Comparison of ENCODE assay signal across 12 mouse cellular contexts in the genomic region with DNA sequence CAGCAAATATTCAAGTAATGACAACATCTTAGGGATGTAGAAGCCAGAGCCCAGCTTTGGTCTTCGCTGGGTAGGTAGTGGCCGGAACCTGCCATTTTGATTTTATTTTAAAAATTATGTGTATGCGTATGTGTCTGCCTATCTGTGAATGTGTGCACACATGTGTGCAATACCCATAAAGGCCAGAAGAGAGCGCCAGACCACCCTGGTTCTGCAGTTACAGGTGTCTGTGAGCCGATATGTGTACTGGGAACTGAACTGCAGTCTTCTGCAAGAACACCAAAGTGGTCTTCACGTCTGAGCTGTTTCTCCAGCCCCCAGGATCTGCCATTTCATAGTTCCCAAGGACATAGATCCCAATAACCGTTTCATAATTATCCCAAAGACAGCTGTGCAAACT.
A peak's percentile ranks its signal among the peaks of the same experiment; 100 is the strongest.
DNase-seq lines count a peak whose midpoint lies in the region; ATAC-seq and TF ChIP-seq lines count a peak whose summit lies in the region.
"Had no signal": no experiment of that assay in that cellular context is flagged by ENCODE, and none has a peak within 500 bp of the region (broad histone marks: within the 10 kb centered on the region; RNA-seq: fewer than 3 reads in every experiment).

No protein-coding gene starts in this region.

- no peak overlapping the region for H3K9ac ChIP-seq in liver, embryonic 14.5 days (replicated peaks)
- no peak overlapping the region for H3K9ac ChIP-seq in liver, embryonic 12.5 days
- H3K9ac ChIP-seq in CH12.LX (ENCODE audit: insufficient read depth, low read depth): no peak overlapping the region
- H3K9ac ChIP-seq: liver, embryonic 13.5 days had no signal

- H3K4me1 ChIP-seq in liver, embryonic 14.5 days (replicated peaks; ENCODE audit: control insufficient read depth in 2 of 2, insufficient read depth in 2 of 2, low read length in 1 of 2): peaks cover 0 to 7% of the 10 kb centered on the region in 2 experiments; a peak in 2 of 4 replicates
- peaks cover 59% of the 10 kb centered on the region for H3K4me1 ChIP-seq in liver, embryonic 12.5 days
- H3K4me1 ChIP-seq in CH12.LX (ENCODE audit: control insufficient read depth in 1 of 2, insufficient read depth in 2 of 2): peaks cover 0 to 26% of the 10 kb centered on the region in 2 experiments; a peak in 2 of 4 replicates
- H3K4me1 ChIP-seq in bone marrow, adult 2 months (ENCODE audit: control insufficient read depth, insufficient read depth, low read length): peaks cover 5% of the 10 kb centered on the region

- TF ChIP-seq POLR2A in CH12.LX (IDR thresholded peaks at IDR 0.05; ENCODE audit: low read depth, low read length): no peak
- no peak for TF ChIP-seq POLR2A in bone marrow, adult 2 months (IDR thresholded peaks at IDR 0.05; ENCODE audit: borderline replicate concordance, control insufficient read depth, low read depth, low read length)

- H3K27me3 ChIP-seq in liver, embryonic 14.5 days (ENCODE audit: control insufficient read depth, insufficient read depth, low read length): no peaks in the 10 kb centered on the region
- H3K27me3 ChIP-seq in liver, embryonic 12.5 days (replicated peaks): 0 out of 2 replicates have a peak, but pooled peaks cover 9% of the 10 kb centered on the region
- H3K27me3 ChIP-seq in CH12.LX (replicated peaks): peaks cover 6% of the 10 kb centered on the region

- H3K4me2 ChIP-seq in liver, embryonic 14.5 days (ENCODE audit: low read depth): no peak overlapping the region
- no peak overlapping the region for H3K4me2 ChIP-seq in liver, embryonic 12.5 days
- H3K4me2 ChIP-seq in CH12.LX (ENCODE audit: insufficient read depth, low read depth, poor library complexity, severe bottlenecking): no peak overlapping the region
- H3K4me2 ChIP-seq: liver, embryonic 13.5 days had no signal

- intact Hi-C loops in gastrocnemius, adult 2 months (cut with DNase I): loop anchor here (1.0 to 5.0 kb wide), 7 partner anchors 17 to 370 kb away; no protein-coding TSS in a partner anchor

- H3K27ac ChIP-seq in gastrocnemius, adult 2 months: no peak overlapping the region
- H3K27ac ChIP-seq in liver, embryonic 14.5 days: no peak overlapping the region
- no peak overlapping the region for H3K27ac ChIP-seq in liver, embryonic 12.5 days
- no peak overlapping the region for H3K27ac ChIP-seq in CH12.LX (ENCODE audit: insufficient read depth, low read depth)
- no peak overlapping the region for H3K27ac ChIP-seq in bone marrow, adult 2 months (ENCODE audit: control insufficient read depth, insufficient read depth, low read depth, low read length, poor library complexity)
- H3K27ac ChIP-seq: liver, embryonic 13.5 days; macrophage had no signal

- no peaks in the 10 kb centered on the region for H3K9me3 ChIP-seq in liver, embryonic 14.5 days (ENCODE audit: control insufficient read depth, low read length)
- no peaks in the 10 kb centered on the region for H3K9me3 ChIP-seq in liver, embryonic 12.5 days (replicated peaks)
- peaks cover 7% of the 10 kb centered on the region for H3K9me3 ChIP-seq in CH12.LX (replicated peaks; ENCODE audit: low read length)
- H3K9me3 ChIP-seq: liver, embryonic 13.5 days had no signal

- in situ Hi-C loops in CH12.LX (cut with MboI; ENCODE audit: low pct_ligation_motif_present, low pct_unique_long_range_greater_than_20kb, low sequenced_read_pairs): loop anchor here (5.0 kb wide), 2 partner anchors 87 to 368 kb away; no protein-coding TSS in a partner anchor

- dilution Hi-C loops in CH12.LX (cut with MboI; ENCODE audit: extremely low pct_ligation_motif_present, extremely low pct_unique_long_range_greater_than_20kb, low sequenced_read_pairs): no loop called here

- no peak for ATAC-seq in liver, embryonic 14.5 days (ENCODE audit: insufficient read depth)
- no peak for ATAC-seq in liver, embryonic 12.5 days

- no peak overlapping the region for H3K4me3 ChIP-seq in gastrocnemius, adult 2 months
- H3K4me3 ChIP-seq in liver, embryonic 14.5 days (ENCODE audit: insufficient read depth in 1 of 2, low read depth in 2 of 2, low read length in 2 of 2): no peak overlapping the region
- H3K4me3 ChIP-seq in liver, embryonic 12.5 days: no peak overlapping the region
- H3K4me3 ChIP-seq in CH12.LX (replicated peaks in 1 of 3; ENCODE audit: low read depth in 2 of 3, low read length in 2 of 3, poor library complexity in 1 of 3): no peak overlapping the region
- H3K4me3 ChIP-seq in bone marrow, adult 2 months (replicated peaks; ENCODE audit: control insufficient read depth, low read depth, low read length): no peak overlapping the region
- H3K4me3 ChIP-seq: erythroblast, embryonic 14.5 days; liver, embryonic 13.5 days had no signal

- DNase-seq in gastrocnemius, adult 2 months: no peak
- no peak for DNase-seq in gastrocnemius, adult 18-20 months (ENCODE audit: low spot score)
- no peak for DNase-seq in liver, embryonic 14.5 days (ENCODE audit: low read depth in 3 of 3, low spot score in 3 of 3)
- DNase-seq in CH12.LX (ENCODE audit: extremely low read depth): no peak
- DNase-seq in right cerebral cortex, postnatal 36 days (ENCODE audit: low spot score in 2 of 2): no peak
- DNase-seq in right cerebral cortex, postnatal 25 days: no peak
- DNase-seq: adrenal gland, adult 8-10 months had no signal

- no peak for TF ChIP-seq EP300 in liver, embryonic 14.5 days (IDR thresholded peaks at IDR 0.05; ENCODE audit: low read depth)
- TF ChIP-seq EP300 in CH12.LX (IDR thresholded peaks at IDR 0.05; ENCODE audit: low read length): no peak

- peak; percentile 33; the same call in 1 of the 2 replicates for TF ChIP-seq CTCF in gastrocnemius, adult 2 months (IDR thresholded peaks at IDR 0.05)
- TF ChIP-seq CTCF in liver, embryonic 14.5 days (IDR thresholded peaks at IDR 0.05; ENCODE audit: low read depth): peak; percentile 56
- TF ChIP-seq CTCF in CH12.LX (conservative IDR thresholded peaks at IDR 0.05 in 1 of 2, IDR thresholded peaks at IDR 0.05 in 1 of 2; ENCODE audit: low read depth in 2 of 2, low read length in 2 of 2): peak; percentile 23 to 37; a peak in 3 of 4 replicates
- peak; percentile 10; the same call in 1 of the 2 replicates for TF ChIP-seq CTCF in bone marrow, adult 2 months (IDR thresholded peaks at IDR 0.05; ENCODE audit: control insufficient read depth, insufficient read depth, low read length)

- no peaks in the 10 kb centered on the region for H3K36me3 ChIP-seq in liver, embryonic 14.5 days (replicated peaks; ENCODE audit: control insufficient read depth, insufficient read depth, low read depth)
- no peaks in the 10 kb centered on the region for H3K36me3 ChIP-seq in liver, embryonic 12.5 days
- no peaks in the 10 kb centered on the region for H3K36me3 ChIP-seq in CH12.LX (replicated peaks in 1 of 2; ENCODE audit: control insufficient read depth in 1 of 2, insufficient read depth in 1 of 2, low read length in 1 of 2)
- H3K36me3 ChIP-seq: liver, embryonic 13.5 days had no signal

- TF ChIP-seq RAD21 in CH12.LX (IDR thresholded peaks at IDR 0.05; ENCODE audit: low read depth, low read length): no peak

- no peaks in the 10 kb centered on the region for H3K79me2 ChIP-seq in CH12.LX (replicated peaks; ENCODE audit: control insufficient read depth, extremely low read depth, insufficient read depth, poor library complexity, severe bottlenecking)

- WGBS in liver, embryonic 14.5 days (ENCODE audit: insufficient replicate concordance): 64% methylated on average over 7 of the region's 7 CpGs
- 77% methylated on average over 7 of the region's 7 CpGs for WGBS in liver, embryonic 12.5 days (ENCODE audit: insufficient replicate concordance)
- 89% methylated on average over 7 of the region's 7 CpGs for WGBS in bone marrow, adult 2 months

TF ChIP-seq in CH12.LX, 34 proteins besides CTCF, POLR2A, EP300 and RAD21:
- TF ChIP-seq NRF1 (IDR thresholded peaks at IDR 0.05; ENCODE audit: low read depth, low read length) (no peak), BHLHE40 (IDR thresholded peaks at IDR 0.05; ENCODE audit: low read depth, low read length) (no peak), CHD2 (IDR thresholded peaks at IDR 0.05; ENCODE audit: low read length) (no peak), MAFK (IDR thresholded peaks at IDR 0.05; ENCODE audit: insufficient replicate concordance, low read length) (no peak), POLR2AphosphoS2 (IDR thresholded peaks at IDR 0.05; ENCODE audit: low read depth, low read length) (no peak), ZKSCAN1 (IDR thresholded peaks at IDR 0.05; ENCODE audit: borderline replicate concordance, low read depth, low read length) (no peak), ZMIZ1 (IDR thresholded peaks at IDR 0.05; ENCODE audit: low read depth, low read length) (no peak), ZNF384 (IDR thresholded peaks at IDR 0.05; ENCODE audit: low read depth, low read length) (no peak), MXI1 (IDR thresholded peaks at IDR 0.05; ENCODE audit: low read depth, low read length) (no peak), MAZ (IDR thresholded peaks at IDR 0.05; ENCODE audit: low read depth, low read length) (no peak), IRF4 (IDR thresholded peaks at IDR 0.05; ENCODE audit: low read depth, low read length) (no peak), ETS1 (conservative IDR thresholded peaks at IDR 0.05; ENCODE audit: low read depth, low read length) (no peak), E2F4 (IDR thresholded peaks at IDR 0.05; ENCODE audit: insufficient replicate concordance, low read depth, low read length) (no peak), SMC3 (IDR thresholded peaks at IDR 0.05; ENCODE audit: low read depth, low read length) (no peak), MEF2A (IDR thresholded peaks at IDR 0.05; ENCODE audit: borderline replicate concordance, low read depth, low read length) (no peak), MAX (IDR thresholded peaks at IDR 0.05; ENCODE audit: low read length) (no peak), JUND (conservative IDR thresholded peaks at IDR 0.05; ENCODE audit: low read depth, low read length) (no peak), TBP (conservative IDR thresholded peaks at IDR 0.05; ENCODE audit: low read depth, low read length) (no peak), NELFE (IDR thresholded peaks at IDR 0.05; ENCODE audit: low read depth, low read length) (no peak), JUN (IDR thresholded peaks at IDR 0.05; ENCODE audit: insufficient read depth, low read depth, low read length) (no peak)
